Mouse (Mus musculus): ENCODE results near the gene Lhfp. TPM values are rescaled to one million over a fixed set of nuclear protein-coding genes. Genes with fewer than 3 reads are reported as not detected.

Gene Lhfp
- polyA plus RNA-seq, 1 experiment, result 288 TPM

DNA sequence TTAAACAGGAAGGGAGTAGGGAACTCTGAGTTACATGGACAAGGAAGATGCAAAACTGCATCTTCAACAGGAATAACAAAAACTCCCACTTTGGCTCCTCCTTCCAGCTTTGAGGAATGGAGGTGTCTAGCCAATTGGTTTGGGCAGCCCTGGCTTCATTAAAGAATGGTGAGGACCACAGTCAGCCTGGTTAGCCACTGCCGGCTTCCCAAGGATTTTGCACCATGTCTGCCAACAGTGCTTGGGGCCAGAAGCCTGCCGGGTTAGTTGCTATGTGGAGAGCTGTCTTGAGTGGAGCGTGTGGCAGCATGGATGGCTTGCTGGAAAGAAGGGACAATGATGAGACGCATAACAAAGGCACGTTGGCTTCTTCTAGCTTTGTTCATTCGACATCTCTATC lies 160.9 kb downstream of the Lhfp start:
- no peak for DNase-seq
- no peak overlapping the region for H3K4me3 ChIP-seq (replicated peaks; ENCODE audit: extremely low read depth, low read depth, low read length)
- no peaks in the 10 kb centered on the region; the same call in none of the 2 replicates for H3K4me1 ChIP-seq (ENCODE audit: control insufficient read depth, insufficient read depth, low read length)
- WGBS, result 49% methylated on average over 6 of the region's 6 CpGs
- TF ChIP-seq CTCF (IDR thresholded peaks at IDR 0.05; ENCODE audit: insufficient read depth, low read length), result no peak
- TF ChIP-seq POLR2A (IDR thresholded peaks at IDR 0.05; ENCODE audit: borderline replicate concordance, extremely low read depth, low read depth, low read length), result no peak

DNA sequence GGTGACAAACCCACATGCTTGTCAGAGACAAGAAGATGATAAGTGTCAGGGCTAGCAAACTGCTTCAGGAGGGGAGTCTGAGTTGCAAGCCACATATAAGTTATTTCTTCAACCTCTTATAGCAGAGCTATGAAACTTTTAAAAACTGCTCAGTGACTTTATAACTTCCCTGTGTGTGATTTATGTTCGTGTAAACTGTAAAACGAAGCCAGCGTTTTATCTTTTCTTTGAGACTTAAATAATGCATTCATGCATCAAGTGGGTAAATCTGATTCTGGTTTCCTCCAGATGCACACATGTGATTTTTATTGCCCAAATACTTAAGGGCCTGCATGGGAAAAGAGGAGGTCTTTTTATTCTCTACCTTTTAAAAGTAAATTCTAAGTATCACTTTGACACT lies 161.4 kb downstream of the Lhfp start:
- WGBS, result 60% methylated on average over 3 of the region's 3 CpGs
- TF ChIP-seq CTCF (IDR thresholded peaks at IDR 0.05; ENCODE audit: insufficient read depth, low read length) (no peak), POLR2A (IDR thresholded peaks at IDR 0.05; ENCODE audit: borderline replicate concordance, extremely low read depth, low read depth, low read length) (no peak)
- H3K4me3 ChIP-seq (replicated peaks; ENCODE audit: extremely low read depth, low read depth, low read length), result no peak overlapping the region
- no peaks in the 10 kb centered on the region; the same call in none of the 2 replicates for H3K4me1 ChIP-seq (ENCODE audit: control insufficient read depth, insufficient read depth, low read length)
- DNase-seq, result no peak

DNA sequence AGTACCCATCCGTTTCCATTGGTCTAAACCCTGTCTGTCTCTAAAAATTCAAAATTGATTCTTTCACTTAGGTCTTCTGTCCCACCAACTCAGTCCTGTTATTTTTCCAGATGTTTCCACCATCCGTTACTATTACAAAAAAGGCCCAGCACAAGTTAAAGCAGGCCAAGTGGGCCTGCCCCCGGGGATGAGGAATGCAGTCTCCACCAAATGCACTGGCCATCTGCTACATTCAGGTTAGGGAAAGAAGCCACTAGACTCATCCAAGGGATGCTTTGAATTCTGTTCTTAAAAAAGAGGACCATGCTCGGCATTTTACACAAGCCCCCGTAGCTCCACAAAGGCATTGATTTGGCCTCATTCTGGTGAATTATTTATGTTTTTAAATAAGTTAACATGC lies 162.3 kb downstream of the Lhfp start:
- TF ChIP-seq POLR2A (IDR thresholded peaks at IDR 0.05; ENCODE audit: borderline replicate concordance, extremely low read depth, low read depth, low read length) (no peak), CTCF (IDR thresholded peaks at IDR 0.05; ENCODE audit: insufficient read depth, low read length) (no peak)
- Histone ChIP-seq H3K4me3 (replicated peaks; ENCODE audit: extremely low read depth, low read depth, low read length) (no peak overlapping the region), H3K4me1 (ENCODE audit: control insufficient read depth, insufficient read depth, low read length) (no peaks in the 10 kb centered on the region; the same call in none of the 2 replicates)
- no peak for DNase-seq
- 78% methylated on average over 5 of the region's 5 CpGs for WGBS

DNA sequence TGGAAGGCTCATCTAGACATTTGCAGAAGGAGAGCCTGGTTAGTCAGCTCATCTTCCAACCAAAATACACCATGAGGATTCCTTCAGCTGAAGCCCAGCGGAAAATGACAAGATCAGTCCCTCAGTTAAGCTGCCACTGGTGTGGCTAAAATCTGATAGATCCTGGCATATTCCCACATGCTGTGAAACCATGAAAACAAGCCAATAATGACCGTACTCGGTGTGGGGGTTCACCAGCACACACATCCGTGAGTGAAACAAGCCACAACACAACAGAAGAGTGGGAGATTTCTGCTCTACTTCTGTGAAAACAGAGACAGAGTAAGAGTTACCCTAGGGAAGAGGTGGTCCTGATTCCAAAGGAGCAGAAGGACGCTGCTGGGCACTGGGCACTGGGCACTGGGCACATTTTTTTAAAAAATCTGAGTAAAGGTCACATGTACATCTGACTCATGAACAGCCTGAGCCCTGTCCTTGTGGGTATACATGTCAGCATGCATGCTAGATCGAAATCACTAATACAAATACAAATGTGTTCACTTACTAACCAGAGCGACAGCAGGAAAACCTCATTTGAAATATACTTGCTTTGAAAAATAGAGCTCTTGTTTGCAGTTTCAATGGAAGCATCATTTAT lies 163.1 kb downstream of the Lhfp start:
- 81% methylated on average over 7 of the region's 7 CpGs for WGBS
- no peaks in the 10 kb centered on the region; the same call in none of the 2 replicates for H3K4me1 ChIP-seq (ENCODE audit: control insufficient read depth, insufficient read depth, low read length)
- TF ChIP-seq POLR2A (IDR thresholded peaks at IDR 0.05; ENCODE audit: borderline replicate concordance, extremely low read depth, low read depth, low read length) (no peak), CTCF (IDR thresholded peaks at IDR 0.05; ENCODE audit: insufficient read depth, low read length) (no peak)
- H3K4me3 ChIP-seq (replicated peaks; ENCODE audit: extremely low read depth, low read depth, low read length), result no peak overlapping the region
- DNase-seq, result no peak

DNA sequence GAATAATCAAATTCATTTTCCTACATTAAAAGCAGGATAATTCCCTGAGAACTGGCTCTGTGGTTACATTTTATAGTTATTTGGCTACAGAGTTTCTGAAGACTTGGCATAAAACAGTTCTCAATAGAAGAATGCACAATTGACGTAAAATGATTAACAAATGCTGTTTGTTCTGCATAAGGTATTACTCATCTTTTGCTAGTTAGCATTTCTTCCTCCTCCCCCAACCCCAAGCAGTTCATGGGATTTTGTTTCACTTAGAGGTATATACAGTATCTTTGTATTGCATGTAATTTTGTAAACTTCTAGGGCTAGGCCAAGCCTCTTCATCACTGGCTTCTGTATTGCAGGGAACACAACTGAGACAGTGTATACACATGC lies 163.6 kb downstream of the Lhfp start:
- H3K4me1 ChIP-seq (ENCODE audit: control insufficient read depth, insufficient read depth, low read length), result no peaks in the 10 kb centered on the region; the same call in none of the 2 replicates
- 73% methylated on average over 1 of the region's 1 CpGs for WGBS
- TF ChIP-seq CTCF (IDR thresholded peaks at IDR 0.05; ENCODE audit: insufficient read depth, low read length), result no peak
- TF ChIP-seq POLR2A (IDR thresholded peaks at IDR 0.05; ENCODE audit: borderline replicate concordance, extremely low read depth, low read depth, low read length), result no peak
- no peak for DNase-seq
- no peak overlapping the region for H3K4me3 ChIP-seq (replicated peaks; ENCODE audit: extremely low read depth, low read depth, low read length)

DNA sequence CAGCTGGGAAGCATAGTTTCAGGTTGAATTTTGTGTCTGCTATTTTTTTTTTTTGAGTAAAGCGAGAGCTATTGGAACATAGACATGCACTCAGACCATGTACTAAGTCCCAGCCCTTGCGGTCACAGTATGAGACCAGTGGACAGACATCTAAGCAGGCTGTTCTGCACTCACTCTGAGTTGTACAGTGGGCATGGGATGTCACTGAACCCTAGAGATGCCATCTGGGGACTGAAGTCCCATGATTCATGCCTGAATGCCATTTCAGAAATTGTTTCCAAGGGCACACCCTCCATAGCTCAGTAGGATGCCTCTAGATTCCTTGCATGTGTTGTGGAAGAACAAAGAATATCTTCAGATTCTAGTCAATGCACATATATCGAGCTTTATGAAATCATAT lies 164.4 kb downstream of the Lhfp start:
- H3K4me1 ChIP-seq (ENCODE audit: control insufficient read depth, insufficient read depth, low read length), result no peaks in the 10 kb centered on the region; the same call in none of the 2 replicates
- 88% methylated on average over 3 of the region's 3 CpGs for WGBS
- H3K4me3 ChIP-seq (replicated peaks; ENCODE audit: extremely low read depth, low read depth, low read length), result no peak overlapping the region
- DNase-seq, result no peak
- no peak for TF ChIP-seq CTCF (IDR thresholded peaks at IDR 0.05; ENCODE audit: insufficient read depth, low read length)
- TF ChIP-seq POLR2A (IDR thresholded peaks at IDR 0.05; ENCODE audit: borderline replicate concordance, extremely low read depth, low read depth, low read length), result no peak

DNA sequence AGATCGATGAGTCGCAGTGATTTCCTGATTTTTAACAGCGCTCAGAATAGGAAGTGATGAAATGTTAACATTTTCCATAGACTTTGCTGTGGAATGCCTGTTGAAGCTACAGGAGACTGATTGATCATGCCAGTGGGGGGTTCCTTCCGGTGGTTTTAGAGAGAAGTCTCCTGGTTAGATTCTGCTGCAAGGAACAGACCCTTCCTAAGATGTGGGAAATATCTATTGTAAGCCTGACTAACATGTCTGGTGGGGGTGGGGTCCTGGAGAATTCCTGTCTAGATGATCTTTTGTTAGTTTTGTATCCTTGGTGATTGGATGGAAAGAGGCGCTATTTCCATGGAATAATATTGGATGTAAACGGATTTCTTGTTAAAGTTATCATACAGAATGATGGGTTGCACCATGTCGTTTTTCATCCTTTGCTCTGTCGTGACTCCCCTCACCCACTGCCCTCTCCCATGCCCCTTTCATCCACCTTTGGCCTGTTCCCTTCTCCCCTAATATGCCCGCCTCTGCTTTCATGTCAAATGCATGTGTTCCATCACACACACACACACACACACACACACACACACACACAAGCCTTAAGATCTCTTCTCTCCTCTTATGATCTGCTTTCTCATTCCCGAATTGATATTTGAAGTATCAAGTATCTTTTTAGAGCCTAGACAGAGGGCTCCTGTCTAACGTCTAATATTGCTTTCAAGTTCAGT lies 165.3 kb downstream of the Lhfp start:
- 59% methylated on average over 11 of the region's 11 CpGs for whole genome bisulfite sequencing
- no peak overlapping the region for H3K4me3 ChIP-seq (replicated peaks; ENCODE audit: extremely low read depth, low read depth, low read length)
- no peak for DNase-seq
- TF ChIP-seq POLR2A (IDR thresholded peaks at IDR 0.05; ENCODE audit: borderline replicate concordance, extremely low read depth, low read depth, low read length) (no peak), CTCF (IDR thresholded peaks at IDR 0.05; ENCODE audit: insufficient read depth, low read length) (no peak)
- H3K4me1 ChIP-seq (ENCODE audit: control insufficient read depth, insufficient read depth, low read length), result peaks cover 3% of the 10 kb centered on the region

DNA sequence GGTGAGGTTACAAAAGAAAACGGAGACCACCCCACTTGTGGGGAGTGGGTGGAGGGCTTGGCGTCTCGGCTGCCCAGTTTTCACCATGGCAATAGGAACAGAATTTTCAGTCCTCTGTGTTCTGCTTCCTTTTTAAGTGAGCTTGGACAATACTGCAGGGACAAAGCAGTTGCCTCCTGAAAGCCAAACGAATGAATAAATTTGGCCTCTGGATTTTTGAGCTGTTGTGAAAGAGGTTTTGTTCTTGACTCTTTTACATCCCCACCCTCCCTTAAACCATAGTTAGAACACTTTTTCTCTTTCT lies 165.8 kb downstream of the Lhfp start:
- WGBS, result 68% methylated on average over 4 of the region's 4 CpGs

DNA sequence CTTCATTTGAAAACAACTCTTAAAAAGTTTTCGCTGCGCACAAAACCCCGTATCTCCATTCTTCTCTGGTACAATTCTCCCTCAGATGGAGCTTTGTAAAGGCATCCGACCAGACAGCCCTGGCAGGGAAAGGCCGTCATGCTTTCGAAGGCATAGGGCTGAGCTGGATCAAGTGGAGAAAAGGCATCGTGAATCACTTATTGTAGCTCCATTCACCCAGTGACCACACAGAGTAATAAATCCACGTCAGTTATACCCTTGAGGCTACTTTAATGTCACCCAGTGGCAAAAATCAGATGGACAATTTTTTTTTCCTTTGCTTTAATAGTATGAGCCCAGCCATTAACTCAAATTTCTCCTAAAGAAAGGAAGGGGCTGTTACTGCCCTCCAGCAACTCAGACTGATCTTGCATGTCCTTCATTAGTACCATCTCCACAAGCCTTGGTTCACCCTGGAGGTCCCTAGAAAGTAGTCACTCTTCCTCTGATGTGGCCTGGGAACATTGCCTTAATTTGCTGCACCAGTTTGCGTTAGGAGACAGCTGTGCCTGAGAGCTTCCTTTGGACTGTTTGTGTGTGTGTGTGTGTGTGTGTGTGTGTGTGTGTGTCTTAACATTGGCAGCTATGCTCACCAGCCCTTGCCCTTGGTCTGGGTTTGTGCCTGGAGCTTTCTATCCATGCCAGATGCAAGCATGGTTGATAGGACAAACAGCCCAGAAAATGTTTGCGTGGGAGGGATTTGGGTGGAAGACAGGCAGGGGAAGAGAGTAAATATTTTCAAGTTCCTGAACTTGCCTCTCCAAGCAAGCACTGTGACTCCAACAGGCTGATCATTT lies 169.6 kb downstream of the Lhfp start:
- TF ChIP-seq CTCF (IDR thresholded peaks at IDR 0.05; ENCODE audit: insufficient read depth, low read length) (no peak), POLR2A (IDR thresholded peaks at IDR 0.05; ENCODE audit: borderline replicate concordance, extremely low read depth, low read depth, low read length) (no peak)

More for the DNA sequence above, 165.8 kb downstream of the Lhfp start:
- H3K4me3 ChIP-seq (replicated peaks; ENCODE audit: extremely low read depth, low read depth, low read length), result no peak overlapping the region
- peaks cover 3% of the 10 kb centered on the region for H3K4me1 ChIP-seq (ENCODE audit: control insufficient read depth, insufficient read depth, low read length)
- TF ChIP-seq CTCF (IDR thresholded peaks at IDR 0.05; ENCODE audit: insufficient read depth, low read length), result no peak
- TF ChIP-seq POLR2A (IDR thresholded peaks at IDR 0.05; ENCODE audit: borderline replicate concordance, extremely low read depth, low read depth, low read length), result no peak
- no peak for DNase-seq

More for the DNA sequence above, 169.6 kb downstream of the Lhfp start:
- 63% methylated on average over 10 of the region's 10 CpGs for WGBS
- no peak overlapping the region for H3K4me3 ChIP-seq (replicated peaks; ENCODE audit: extremely low read depth, low read depth, low read length)
- peaks cover 3% of the 10 kb centered on the region; the same call in 1 of the 2 replicates for H3K4me1 ChIP-seq (ENCODE audit: control insufficient read depth, insufficient read depth, low read length)
- DNase-seq, result no peak

All from lung, adult 2 months (tissue).